Comparison of ENCODE assay signal across 18 mouse cellular contexts in genomic region chr2:132943596-132943995, GRCm38 (mm10). TPM values are rescaled to one million over a fixed set of nuclear protein-coding genes. Genes with fewer than 3 reads are reported as not detected.
DNase-seq lines count a peak whose midpoint lies in the region; ATAC-seq and TF ChIP-seq lines count a peak whose summit lies in the region.
"Had no signal": no experiment of that assay in that cellular context is flagged by ENCODE, and none has a peak within 500 bp of the region (broad histone marks: within the 10 kb centered on the region; RNA-seq: fewer than 3 reads in every experiment).

No protein-coding gene starts in this region.

- no peak for TF ChIP-seq POLR2A in kidney, adult 2 months (IDR thresholded peaks at IDR 0.05; ENCODE audit: low read depth, low read length)
- TF ChIP-seq POLR2A in small intestine, adult 2 months (IDR thresholded peaks at IDR 0.05; ENCODE audit: low read depth, low read length), result no peak

- no peaks in the 10 kb centered on the region for H3K36me3 ChIP-seq in kidney, adult 2 months (ENCODE audit: control insufficient read depth, insufficient read depth, low read length)
- H3K36me3 ChIP-seq in embryonic facial prominence, embryonic 11.5 days (replicated peaks; ENCODE audit: control insufficient read depth, insufficient read depth, low read depth, low read length), result no peaks in the 10 kb centered on the region
- H3K36me3 ChIP-seq in intestine, embryonic 16.5 days (ENCODE audit: control insufficient read depth, insufficient read depth, low read length), result no peaks in the 10 kb centered on the region
- peaks cover 3% of the 10 kb centered on the region; the same call in 1 of the 2 replicates for H3K36me3 ChIP-seq in small intestine, adult 2 months (ENCODE audit: control insufficient read depth, insufficient read depth, low read length)
- H3K36me3 ChIP-seq: embryonic facial prominence, embryonic 12.5 days; liver, embryonic 15.5 days; neural tube, embryonic 12.5 days had no signal

- H3K27me3 ChIP-seq in kidney, adult 2 months (replicated peaks; ENCODE audit: control insufficient read depth, insufficient read depth, low read length), result no peaks in the 10 kb centered on the region
- H3K27me3 ChIP-seq in embryonic facial prominence, embryonic 11.5 days (ENCODE audit: control insufficient read depth, insufficient read depth, low read length), result peaks cover 30% of the 10 kb centered on the region
- H3K27me3 ChIP-seq in intestine, embryonic 16.5 days (replicated peaks; ENCODE audit: control insufficient read depth, insufficient read depth, low read length), result no peaks in the 10 kb centered on the region; the same call in 1 of the 2 replicates
- no peaks in the 10 kb centered on the region for H3K27me3 ChIP-seq in small intestine, adult 2 months (ENCODE audit: control insufficient read depth, insufficient read depth, low read length)

- intact Hi-C loops in left cerebral cortex, postnatal 4 days (cut with DNase I), result no loop called here

- no peak for ATAC-seq in embryonic facial prominence, embryonic 11.5 days (replicated peaks; ENCODE audit: insufficient number of reproducible peaks, low FRiP score, low TSS enrichment, low read depth)
- peak; percentile 10; the same call in 1 of the 2 replicates for ATAC-seq in intestine, embryonic 16.5 days
- ATAC-seq: inflammation-experienced regulatory T-cells, adult 6 months; midbrain, embryonic 16.5 days; Patski had no signal

- DNase-seq in kidney, adult 2 months, result peak; percentile 41
- no peak for DNase-seq in kidney, adult 11 months
- no peak for DNase-seq in embryonic facial prominence, embryonic 11.5 days (ENCODE audit: low spot score)
- DNase-seq in frontal cortex, adult 2 months (ENCODE audit: extremely low spot score in 1 of 2, low spot score in 1 of 2), result no peak
- no peak for DNase-seq in left cerebral cortex, postnatal 4 days
- DNase-seq: cerebellum, postnatal 14 days; right cerebral cortex, postnatal 25 days; thymus, postnatal 36 days had no signal

- no peak for TF ChIP-seq CTCF in kidney, adult 2 months (conservative IDR thresholded peaks at IDR 0.05; ENCODE audit: insufficient read depth, insufficient read length, low read depth, low read length)
- TF ChIP-seq CTCF in small intestine, adult 2 months (IDR thresholded peaks at IDR 0.05; ENCODE audit: extremely low read depth, insufficient read length, insufficient replicate concordance, low read depth, low read length), result no peak

- peak overlapping the region; percentile 13 for H3K4me3 ChIP-seq in kidney, adult 2 months (ENCODE audit: insufficient read depth, low read depth, low read length)
- 0 out of 2 replicates have a peak overlapping the region, but pooled peaks have one; percentile 3 for H3K4me3 ChIP-seq in embryonic facial prominence, embryonic 11.5 days (ENCODE audit: low read depth, low read length)
- peak overlapping the region; percentile 44 for H3K4me3 ChIP-seq in intestine, embryonic 16.5 days (ENCODE audit: low read length)
- peak overlapping the region; percentile 59 for H3K4me3 ChIP-seq in small intestine, adult 2 months (ENCODE audit: low read depth, low read length)
- H3K4me3 ChIP-seq: liver, embryonic 15.5 days; neural tube, embryonic 12.5 days had no signal

- H3K4me2 ChIP-seq in embryonic facial prominence, embryonic 11.5 days (ENCODE audit: low read depth, low read length), result no peak overlapping the region
- peak overlapping the region; percentile 42 for H3K4me2 ChIP-seq in intestine, embryonic 16.5 days (ENCODE audit: low read depth, low read length)
- H3K4me2 ChIP-seq: embryonic facial prominence, embryonic 12.5 days; liver, embryonic 15.5 days; neural tube, embryonic 12.5 days had no signal

- H3K9me3 ChIP-seq in embryonic facial prominence, embryonic 11.5 days (replicated peaks; ENCODE audit: control insufficient read depth, low read length), result no peaks in the 10 kb centered on the region
- H3K9me3 ChIP-seq in intestine, embryonic 16.5 days (ENCODE audit: control insufficient read depth, low read length), result no peaks in the 10 kb centered on the region
- H3K9me3 ChIP-seq: embryonic facial prominence, embryonic 12.5 days; liver, embryonic 15.5 days; neural tube, embryonic 12.5 days had no signal

- peaks cover 8% of the 10 kb centered on the region; the same call in 1 of the 2 replicates for H3K4me1 ChIP-seq in kidney, adult 2 months (ENCODE audit: control insufficient read depth, insufficient read depth, low read length)
- H3K4me1 ChIP-seq in embryonic facial prominence, embryonic 11.5 days (ENCODE audit: control insufficient read depth, insufficient read depth, low read length), result no peaks in the 10 kb centered on the region; the same call in 1 of the 2 replicates
- H3K4me1 ChIP-seq in intestine, embryonic 16.5 days (ENCODE audit: control insufficient read depth, insufficient read depth, low read length), result 0 out of 2 replicates have a peak, but pooled peaks cover 5% of the 10 kb centered on the region
- peaks cover 18% of the 10 kb centered on the region; the same call in 1 of the 2 replicates for H3K4me1 ChIP-seq in small intestine, adult 2 months (ENCODE audit: control insufficient read depth, insufficient read depth, insufficient read length, low read length)
- H3K4me1 ChIP-seq: liver, embryonic 15.5 days had no signal

- 26% methylated on average over 9 of the region's 9 CpGs for WGBS in kidney, adult 2 months
- WGBS in embryonic facial prominence, embryonic 11.5 days, result 51% methylated on average over 9 of the region's 9 CpGs
- 22% methylated on average over 9 of the region's 9 CpGs for WGBS in intestine, embryonic 16.5 days
- 20% methylated on average over 9 of the region's 9 CpGs for WGBS in small intestine, adult 2 months

- H3K9ac ChIP-seq in embryonic facial prominence, embryonic 11.5 days (replicated peaks; ENCODE audit: low read length), result no peak overlapping the region
- peak overlapping the region; percentile 62 for H3K9ac ChIP-seq in intestine, embryonic 16.5 days (ENCODE audit: low read depth, low read length)
- H3K9ac ChIP-seq: embryonic facial prominence, embryonic 12.5 days; liver, embryonic 15.5 days; neural tube, embryonic 12.5 days had no signal

- H3K27ac ChIP-seq in kidney, adult 2 months (ENCODE audit: insufficient read depth, low read depth, low read length), result 0 out of 2 replicates have a peak overlapping the region, but pooled peaks have one; percentile 5
- no peak overlapping the region for H3K27ac ChIP-seq in embryonic facial prominence, embryonic 11.5 days (replicated peaks; ENCODE audit: low read depth, low read length)
- H3K27ac ChIP-seq in intestine, embryonic 16.5 days (ENCODE audit: low read length), result peak overlapping the region; percentile 77
- H3K27ac ChIP-seq in small intestine, adult 2 months (ENCODE audit: insufficient read depth, low read depth, low read length), result peak overlapping the region; percentile 81
- H3K27ac ChIP-seq: embryonic facial prominence, embryonic 12.5 days; liver, embryonic 15.5 days; neural tube, embryonic 12.5 days had no signal

RNA-seq across cellular contexts. Expression of gene Fermt1, which starts 2.1 kb away (rescaled TPM):
- 13.7 and 17.6 TPM in 2 replicates for polyA plus RNA-seq in kidney, adult 2 months (2012; rRNA removed)
- 6.6 and 10.8 TPM in 2 replicates for polyA plus RNA-seq in embryonic facial prominence, embryonic 11.5 days (2014; fragmentation: Nextera tagmentation; extraction: Ambion mirVana)
- 52.0 and 53.2 TPM in 2 replicates for polyA plus RNA-seq in intestine, embryonic 16.5 days (2015; fragmentation: Nextera tagmentation; extraction: Ambion mirVana)
- polyA plus RNA-seq in small intestine, adult 2 months (2012; rRNA removed), result 11.2 and 19.7 TPM in 2 replicates
- polyA plus RNA-seq in frontal cortex, adult 2 months (2012; rRNA removed), result 0.04 TPM in 1 of 2 replicates, not detected in the other
- total RNA-seq in left cerebral cortex, postnatal 4 days (2021), result not detected
- total RNA-seq: hematopoietic stem cell, adult 5-6 weeks had no signal
- polyA plus RNA-seq: heart, embryonic 14.5 days; liver, embryonic 15.5 days; midbrain, embryonic 16.5 days had no signal

Comparison
In these comparisons a context has a peak if more than half of its experiments do, and no peak if none do; other contexts are left out.
1. H3K4me3 ChIP-seq: peak in every context shown above with its lines; median percentile 59 in small intestine, adult 2 months; 44 in intestine, embryonic 16.5 days; 13 in kidney, adult 2 months; 3 in embryonic facial prominence, embryonic 11.5 days.